Mouse (Mus musculus) midbrain, embryonic 11.5 days (tissue): ENCODE measurements around the gene Zp3. TPM values are rescaled to one million over a fixed set of nuclear protein-coding genes. Genes with fewer than 3 reads are reported as not detected.

Source experiments
- ATAC-seq: fragments of 200-750 bp; cut with Nextera tagmentation; 2 replicates; pipeline ENCODE4 v1.8.0; 2017; ENCODE audit warnings: moderate TSS enrichment, moderate library complexity; ENCODE audit not compliant: low FRiP score
- DNase-seq: peaks from one replicate; pipeline ENCODE4 v3.0.0; 2015; ENCODE audit warnings: low spot score; ENCODE audit errors: missing footprints
- H3K27ac ChIP-seq: fragments of 300-500 bp; sonication (generic); 2 replicates; pipeline ENCODE4 v1.5.1; 2014; ENCODE audit warnings: low read depth, low read length
- H3K27me3 ChIP-seq: fragments of 300-500 bp; sonication (generic); 2 replicates; pipeline ENCODE4 v1.6.1; 2014; ENCODE audit warnings: mild to moderate bottlenecking, low read length, moderate library complexity, mixed read lengths; ENCODE audit not compliant: control insufficient read depth, insufficient read depth
- H3K36me3 ChIP-seq: fragments of 300-500 bp; sonication (generic); 2 replicates; pipeline ENCODE4 v1.6.1; 2014; ENCODE audit warnings: mild to moderate bottlenecking, low read length, moderate library complexity, mixed read lengths; ENCODE audit not compliant: control insufficient read depth, insufficient read depth
- H3K4me1 ChIP-seq: fragments of 300-500 bp; sonication (generic); 2 replicates; pipeline ENCODE4 v1.6.1; 2014; ENCODE audit warnings: low read length; ENCODE audit not compliant: control insufficient read depth, insufficient read depth
- H3K4me2 ChIP-seq: fragments of 300-500 bp; sonication (generic); 2 replicates; pipeline ENCODE4 v1.6.1; 2014; ENCODE audit warnings: mild to moderate bottlenecking, moderate library complexity
- H3K4me3 ChIP-seq: fragments of 300-500 bp; sonication (generic); 2 replicates; pipeline ENCODE4 v1.5.1; 2014; ENCODE audit warnings: low read depth, low read length
- H3K9ac ChIP-seq: fragments of 300-500 bp; sonication (generic); 2 replicates; pipeline ENCODE4 v1.6.1; 2014; ENCODE audit warnings: low read length
- H3K9me3 ChIP-seq: fragments of 300-500 bp; sonication (generic); 2 replicates; pipeline ENCODE4 v1.6.1; 2016; ENCODE audit warnings: low read length; ENCODE audit not compliant: control insufficient read depth
- WGBS: fragments of 180-500 bp; shearing (Covaris S2); extraction: QIAGEN DNeasy Blood & Tissue Kit; methylation state at CpG from one replicate; pipeline ENCODE4 v1.1.7; 2014; 5-methylcytosine and 5-hydroxymethylcytosine counted together
- polyA plus RNA-seq: library from polyadenylated mRNA; unstranded; fragments of >200 nt; fragmentation: Nextera tagmentation; extraction: Ambion mirVana; gene quantifications from 2 replicates; pipeline ENCODE4 v1.2.1, GENCODE M21; 2014

The Zp3 gene
- polyA plus RNA-seq, 1 experiment from 2014 or later: not detected

- ATAC-seq (no peak), DNase-seq (no peak)
- H3K4me1 ChIP-seq: no peaks in the 10 kb centered on the region
- no peak overlapping the region for H3K4me2 ChIP-seq
- 67% methylated on average over 5 of the region's 5 CpGs for WGBS
- no peaks in the 10 kb centered on the region for H3K27me3 ChIP-seq
- H3K9ac ChIP-seq: no peak overlapping the region
- no peaks in the 10 kb centered on the region for H3K36me3 ChIP-seq
- no peaks in the 10 kb centered on the region for H3K9me3 ChIP-seq
- no peak overlapping the region for H3K27ac ChIP-seq
- H3K4me3 ChIP-seq: no peak overlapping the region
Observed at GRCm38 (mm10) chr5:135940587-135940986, 39.3 kb upstream of the Zp3 start.

- no peak overlapping the region for H3K4me3 ChIP-seq
- no peak overlapping the region for H3K4me2 ChIP-seq
- no peaks in the 10 kb centered on the region for H3K4me1 ChIP-seq
- 77% methylated on average over 6 of the region's 6 CpGs for WGBS
- no peak overlapping the region for H3K27ac ChIP-seq
- no peaks in the 10 kb centered on the region for H3K27me3 ChIP-seq
- no peaks in the 10 kb centered on the region for H3K36me3 ChIP-seq
- DNase-seq: no peak
- ATAC-seq: no peak
- H3K9ac ChIP-seq: no peak overlapping the region
- no peaks in the 10 kb centered on the region for H3K9me3 ChIP-seq
Observed at GRCm38 (mm10) chr5:135942710-135943109, 37.2 kb upstream of the Zp3 start.

- Histone ChIP-seq H3K4me1 (no peaks in the 10 kb centered on the region), H3K4me2 (no peak overlapping the region), H3K27me3 (no peaks in the 10 kb centered on the region), H3K27ac (no peak overlapping the region), H3K4me3 (no peak overlapping the region), H3K9ac (no peak overlapping the region), H3K36me3 (no peaks in the 10 kb centered on the region), H3K9me3 (no peaks in the 10 kb centered on the region)
- ATAC-seq (no peak), DNase-seq (peak; percentile 83)
- WGBS: 62% methylated on average over 10 of the region's 10 CpGs
Observed at GRCm38 (mm10) chr5:135945916-135946408, 33.9 kb upstream of the Zp3 start.

- no peaks in the 10 kb centered on the region for H3K36me3 ChIP-seq
- H3K27ac ChIP-seq: no peak overlapping the region
- ATAC-seq (no peak), DNase-seq (peak; percentile 28)
- H3K4me1 ChIP-seq: no peaks in the 10 kb centered on the region
- no peak overlapping the region for H3K9ac ChIP-seq
- no peak overlapping the region for H3K4me2 ChIP-seq
- WGBS: 73% methylated on average over 5 of the region's 5 CpGs
- no peaks in the 10 kb centered on the region for H3K27me3 ChIP-seq
- H3K4me3 ChIP-seq: no peak overlapping the region
- no peaks in the 10 kb centered on the region for H3K9me3 ChIP-seq
Observed at GRCm38 (mm10) chr5:135946621-135947020, 33.3 kb upstream of the Zp3 start.

GRCm38 (mm10) chr5:135950710-135951412 lies 29.0 kb upstream of the Zp3 start:
- no peak overlapping the region for H3K4me2 ChIP-seq
- WGBS: 85% methylated on average over 11 of the region's 11 CpGs
- no peaks in the 10 kb centered on the region for H3K27me3 ChIP-seq
- no peak for ATAC-seq
- no peak overlapping the region for H3K9ac ChIP-seq
- H3K27ac ChIP-seq: no peak overlapping the region
- H3K4me3 ChIP-seq: no peak overlapping the region
- no peaks in the 10 kb centered on the region for H3K4me1 ChIP-seq
- DNase-seq: no peak
- H3K36me3 ChIP-seq: no peaks in the 10 kb centered on the region
- H3K9me3 ChIP-seq: no peaks in the 10 kb centered on the region

GRCm38 (mm10) chr5:135951660-135952059 lies 28.2 kb upstream of the Zp3 start:
- H3K4me3 ChIP-seq: no peak overlapping the region
- H3K9me3 ChIP-seq: no peaks in the 10 kb centered on the region
- H3K27ac ChIP-seq: no peak overlapping the region
- no peak overlapping the region for H3K9ac ChIP-seq
- ATAC-seq (no peak), DNase-seq (no peak)
- H3K27me3 ChIP-seq: no peaks in the 10 kb centered on the region
- WGBS: 95% methylated on average over 2 of the region's 2 CpGs
- no peaks in the 10 kb centered on the region for H3K4me1 ChIP-seq
- H3K36me3 ChIP-seq: no peaks in the 10 kb centered on the region
- no peak overlapping the region for H3K4me2 ChIP-seq

GRCm38 (mm10) chr5:135952830-135953229 lies 27.1 kb upstream of the Zp3 start:
- Histone ChIP-seq H3K9ac (no peak overlapping the region), H3K4me2 (no peak overlapping the region), H3K27ac (no peak overlapping the region), H3K9me3 (no peaks in the 10 kb centered on the region), H3K4me3 (no peak overlapping the region), H3K36me3 (no peaks in the 10 kb centered on the region), H3K4me1 (peaks cover 4% of the 10 kb centered on the region; the same call in 1 of the 2 replicates), H3K27me3 (no peaks in the 10 kb centered on the region)
- no peak for DNase-seq
- ATAC-seq: no peak
- WGBS: 90% methylated on average over 2 of the region's 2 CpGs

GRCm38 (mm10) chr5:135956300-135957206 lies 23.3 kb upstream of the Zp3 start:
- peak overlapping the region; percentile 27; the same call in 1 of the 2 replicates for H3K4me2 ChIP-seq
- peaks cover 4% of the 10 kb centered on the region; the same call in 1 of the 2 replicates for H3K4me1 ChIP-seq
- 85% methylated on average over 9 of the region's 9 CpGs for WGBS
- ATAC-seq (no peak), DNase-seq (peak; percentile 83)
- H3K27me3 ChIP-seq: no peaks in the 10 kb centered on the region
- H3K36me3 ChIP-seq: no peaks in the 10 kb centered on the region
- H3K9ac ChIP-seq: no peak overlapping the region
- H3K4me3 ChIP-seq: no peak overlapping the region
- peak overlapping the region; percentile 63 for H3K27ac ChIP-seq
- no peaks in the 10 kb centered on the region for H3K9me3 ChIP-seq
